Comparison of ENCODE assay signal across 13 mouse cellular contexts in the genomic region with DNA sequence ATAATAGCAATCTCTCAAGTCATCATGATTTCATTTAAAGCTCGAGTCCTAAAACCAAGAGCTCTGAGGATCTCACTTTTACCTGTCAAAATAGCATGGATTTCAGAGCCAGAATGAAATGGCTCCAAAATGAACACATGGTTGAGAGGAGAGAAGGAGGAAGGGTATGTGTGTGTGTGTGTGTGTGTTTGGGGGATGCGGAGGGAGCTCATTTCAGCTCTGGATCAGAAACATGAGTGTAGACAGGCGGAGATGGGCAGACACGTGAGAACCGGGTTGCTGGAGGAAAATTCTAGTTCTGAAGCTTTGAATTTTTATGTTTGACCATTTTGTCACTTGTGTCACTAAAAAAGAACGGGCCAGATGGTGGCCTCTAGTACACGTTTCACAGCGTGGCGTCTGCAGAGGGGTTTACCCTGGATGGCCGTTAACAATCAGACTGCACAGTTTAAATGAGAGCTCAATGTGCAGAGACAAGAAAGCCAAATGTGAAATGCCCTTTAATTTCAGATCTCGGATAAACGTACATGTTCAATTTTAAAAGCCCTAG.
"Had no signal": no experiment of that assay in that cellular context is flagged by ENCODE, and none has a peak within 500 bp of the region (broad histone marks: within the 10 kb centered on the region; RNA-seq: fewer than 3 reads in every experiment).

No protein-coding gene starts in this region.

- H3K4me3 ChIP-seq: limb, embryonic 15.5 days; liver, embryonic 13.5 days; midbrain, embryonic 13.5 days had no signal

- H3K36me3 ChIP-seq: limb, embryonic 15.5 days; liver, embryonic 13.5 days; midbrain, embryonic 13.5 days had no signal

- H3K27me3 ChIP-seq: limb, embryonic 15.5 days; liver, embryonic 13.5 days; midbrain, embryonic 13.5 days had no signal

- H3K9ac ChIP-seq: limb, embryonic 15.5 days; liver, embryonic 13.5 days; midbrain, embryonic 13.5 days had no signal

- DNase-seq: kidney, adult 11 months; kidney, adult 9 months; kidney, postnatal 36 days; layer of hippocampus, adult 9-11 months; layer of hippocampus, postnatal 36 days; liver, embryonic 13.5 days; lung, adult 18-20 months; thymus, adult 18-20 months; thymus, postnatal 14 days had no signal

- H3K9me3 ChIP-seq: limb, embryonic 15.5 days; liver, embryonic 13.5 days; midbrain, embryonic 13.5 days had no signal

- ATAC-seq: midbrain, embryonic 13.5 days had no signal

- H3K4me2 ChIP-seq: limb, embryonic 15.5 days; liver, embryonic 13.5 days; midbrain, embryonic 13.5 days had no signal

- H3K27ac ChIP-seq: kidney, postnatal 0 days; limb, embryonic 15.5 days; liver, embryonic 13.5 days; midbrain, embryonic 13.5 days; stomach, postnatal 0 days had no signal

- H3K4me1 ChIP-seq: limb, embryonic 15.5 days; liver, embryonic 13.5 days; midbrain, embryonic 13.5 days had no signal
